Mouse (Mus musculus) ES-Bruce4 (cell line): ENCODE measurements around the gene Gm11020. TPM values are rescaled to one million over a fixed set of nuclear protein-coding genes. Genes with fewer than 3 reads are reported as not detected.

Experiments
- H3K27ac ChIP-seq: 2 replicates; pipeline ENCODE4 v1.5.1; 2012; ENCODE audit warnings: low read length, inconsistent platforms; ENCODE audit not compliant: insufficient read depth
- H3K27me3 ChIP-seq: 2 replicates; pipeline ENCODE4 v1.6.1; 2012; ENCODE audit warnings: mild to moderate bottlenecking, low read length, inconsistent platforms; ENCODE audit not compliant: control insufficient read depth, poor library complexity, insufficient read depth, severe bottlenecking
- H3K36me3 ChIP-seq: 2 replicates; pipeline ENCODE4 v1.6.1; 2012; ENCODE audit warnings: inconsistent platforms, mild to moderate bottlenecking, low read length, moderate library complexity; ENCODE audit not compliant: control insufficient read depth, poor library complexity, insufficient read depth, severe bottlenecking
- H3K4me1 ChIP-seq: one replicate; pipeline ENCODE4 v1.8.1; 2011; ENCODE audit warnings: low read length; ENCODE audit not compliant: control insufficient read depth, insufficient read depth
- H3K4me3 ChIP-seq: 2 replicates; pipeline ENCODE4 v1.5.1; 2011; ENCODE audit warnings: low read depth, mild to moderate bottlenecking, low read length
- H3K9ac ChIP-seq: 2 replicates; pipeline ENCODE4 v1.6.1; 2012; ENCODE audit warnings: low read depth, mild to moderate bottlenecking, inconsistent platforms; ENCODE audit not compliant: poor library complexity, severe bottlenecking
- H3K9me3 ChIP-seq: replicated peaks from 2 replicates; pipeline ENCODE4 v1.6.1; 2012; ENCODE audit warnings: mild to moderate bottlenecking, low read length, inconsistent platforms; ENCODE audit not compliant: control insufficient read depth, poor library complexity, insufficient read depth, severe bottlenecking
- CTCF ChIP-seq: IDR thresholded peaks from one replicate; pipeline ENCODE4 v1.8.1; 2011; ENCODE audit warnings: low read depth, low read length
- EP300 ChIP-seq: IDR thresholded peaks from 2 replicates; pipeline ENCODE4 v1.6.1; 2011; ENCODE audit warnings: low read depth, low read length; ENCODE audit not compliant: insufficient read depth
- POLR2A ChIP-seq: IDR thresholded peaks from one replicate; pipeline ENCODE4 v1.8.1; 2011; ENCODE audit warnings: low read length; ENCODE audit not compliant: insufficient read depth
- polyA plus RNA-seq: library from polyadenylated mRNA; stranded (reverse); fragments of >200 nt; gene quantifications from 2 replicates; pipeline ENCODE4 v1.2.4, GENCODE M21; 2011; ENCODE audit warnings: low read depth; ENCODE audit not compliant: missing spikeins, insufficient read depth, insufficient read length

Gm11020 gene
- polyA plus RNA-seq, 1 experiment: not detected

- H3K4me3 ChIP-seq: no peak overlapping the region
- no peaks in the 10 kb centered on the region for H3K27me3 ChIP-seq
- no peak overlapping the region for H3K27ac ChIP-seq
- no peak for TF ChIP-seq EP300
- TF ChIP-seq CTCF: no peak
- no peak for TF ChIP-seq POLR2A
- H3K36me3 ChIP-seq: no peaks in the 10 kb centered on the region
- H3K4me1 ChIP-seq: no peaks in the 10 kb centered on the region
- H3K9ac ChIP-seq: no peak overlapping the region
- no peaks in the 10 kb centered on the region for H3K9me3 ChIP-seq
These were observed 21.1 kb downstream of the Gm11020 start for GRCm38 (mm10) chr8:104342426-104342825.

- H3K9me3 ChIP-seq: no peaks in the 10 kb centered on the region
- no peak overlapping the region for H3K9ac ChIP-seq
- no peaks in the 10 kb centered on the region for H3K36me3 ChIP-seq
- no peaks in the 10 kb centered on the region for H3K27me3 ChIP-seq
- H3K4me3 ChIP-seq: no peak overlapping the region
- TF ChIP-seq EP300 (0 out of 2 replicates have a peak, but pooled peaks have one; percentile 51), CTCF (peak; percentile 98), POLR2A (no peak)
- H3K27ac ChIP-seq: no peak overlapping the region
- no peaks in the 10 kb centered on the region for H3K4me1 ChIP-seq
These were observed 22.6 kb downstream of the Gm11020 start for GRCm38 (mm10) chr8:104343957-104344356.

- no peaks in the 10 kb centered on the region for H3K4me1 ChIP-seq
These were observed 23.3 kb downstream of the Gm11020 start for GRCm38 (mm10) chr8:104344622-104345021.

GRCm38 (mm10) chr8:104346706-104347105, 25.3 kb downstream of the Gm11020 start:
- no peak overlapping the region for H3K9ac ChIP-seq
- TF ChIP-seq EP300 (no peak), POLR2A (no peak), CTCF (no peak)
- H3K4me1 ChIP-seq: no peaks in the 10 kb centered on the region
- no peaks in the 10 kb centered on the region for H3K27me3 ChIP-seq
- H3K4me3 ChIP-seq: no peak overlapping the region
- H3K9me3 ChIP-seq: no peaks in the 10 kb centered on the region
- H3K36me3 ChIP-seq: no peaks in the 10 kb centered on the region; the same call in 1 of the 2 replicates
- no peak overlapping the region for H3K27ac ChIP-seq

More at GRCm38 (mm10) chr8:104344622-104345021, 23.3 kb downstream of the Gm11020 start:
- TF ChIP-seq CTCF: no peak
- no peak for TF ChIP-seq EP300
- no peak for TF ChIP-seq POLR2A
- Histone ChIP-seq H3K4me3 (no peak overlapping the region), H3K27ac (no peak overlapping the region), H3K9ac (no peak overlapping the region), H3K9me3 (no peaks in the 10 kb centered on the region), H3K36me3 (no peaks in the 10 kb centered on the region), H3K27me3 (no peaks in the 10 kb centered on the region)

GRCm38 (mm10) chr8:104348971-104349370, 27.6 kb downstream of the Gm11020 start:
- H3K27ac ChIP-seq: no peak overlapping the region
- H3K9me3 ChIP-seq: no peaks in the 10 kb centered on the region
- H3K9ac ChIP-seq: no peak overlapping the region
- H3K4me1 ChIP-seq: no peaks in the 10 kb centered on the region
- H3K4me3 ChIP-seq: no peak overlapping the region
- no peak for TF ChIP-seq CTCF
- TF ChIP-seq POLR2A: no peak
- TF ChIP-seq EP300: no peak
- H3K27me3 ChIP-seq: no peaks in the 10 kb centered on the region
- no peaks in the 10 kb centered on the region; the same call in 1 of the 2 replicates for H3K36me3 ChIP-seq

GRCm38 (mm10) chr8:104350047-104350446, 28.7 kb downstream of the Gm11020 start:
- H3K4me1 ChIP-seq: no peaks in the 10 kb centered on the region
- peaks cover 9% of the 10 kb centered on the region; the same call in 1 of the 2 replicates for H3K36me3 ChIP-seq
- H3K9me3 ChIP-seq: no peaks in the 10 kb centered on the region
- H3K27ac ChIP-seq: no peak overlapping the region
- TF ChIP-seq POLR2A: no peak
- no peak for TF ChIP-seq EP300
- no peak for TF ChIP-seq CTCF
- H3K27me3 ChIP-seq: no peaks in the 10 kb centered on the region
- H3K4me3 ChIP-seq: no peak overlapping the region
- no peak overlapping the region for H3K9ac ChIP-seq
